Mouse (Mus musculus): ENCODE results near the gene Surf1. TPM values are rescaled to one million over a fixed set of nuclear protein-coding genes. Genes with fewer than 3 reads are reported as not detected.
"Not testable (repeated sequence)": the region's sequence is repeated elsewhere in the genome, so short reads cannot be mapped to it uniquely, and the experiment has no call there.

Surf1 gene
- polyA plus RNA-seq, 1 experiment from 2014 or later = 33.3 TPM

DNA sequence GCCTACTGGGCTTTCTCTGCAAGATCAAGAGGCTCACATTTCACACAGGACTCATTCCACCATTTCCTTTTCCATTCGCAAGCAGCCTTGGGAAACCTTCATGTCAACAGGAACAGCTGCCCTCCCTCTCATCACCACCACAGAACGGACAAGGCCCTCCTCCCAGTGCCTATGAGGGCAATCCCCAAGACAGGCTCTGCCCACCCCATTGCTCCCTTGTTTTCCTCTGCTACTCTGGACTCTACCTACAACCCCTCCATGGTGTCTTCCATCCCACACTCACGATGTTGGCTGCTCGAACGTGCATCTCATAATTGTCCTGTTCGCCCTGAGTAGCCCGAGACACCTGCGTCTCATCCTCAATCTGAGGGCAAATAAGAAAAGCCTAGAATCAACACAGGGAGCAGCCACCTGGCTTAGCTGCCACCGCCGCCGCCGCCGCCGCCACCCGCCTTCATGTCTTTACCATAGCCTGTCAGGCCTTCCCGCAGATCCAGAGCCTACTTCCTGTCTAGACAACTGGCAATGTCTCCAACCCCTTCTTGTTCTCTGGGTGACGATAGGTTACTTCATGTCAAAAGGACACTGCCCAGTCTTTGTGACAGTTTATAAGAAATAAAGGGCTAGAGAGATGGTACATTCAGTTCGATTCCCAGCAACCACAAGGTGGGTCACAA lies 7.5 kb downstream of the Surf1 start:
- 62% methylated on average over 18 of the region's 18 CpGs for WGBS (ENCODE audit: insufficient replicate concordance)
- peak overlapping the region; percentile 77 for H3K4me3 ChIP-seq (replicated peaks)
- H3K27ac ChIP-seq (replicated peaks) = peak overlapping the region; percentile 86; the same call in 1 of the 2 replicates
- H3K9me3 ChIP-seq (replicated peaks) = no peaks in the 10 kb centered on the region
- H3K9ac ChIP-seq = peak overlapping the region; percentile 80
- H3K4me1 ChIP-seq (replicated peaks) = peaks cover 59% of the 10 kb centered on the region
- ATAC-seq (ENCODE audit: insufficient read depth) = no peak
- H3K4me2 ChIP-seq = peak overlapping the region; percentile 82
- no peaks in the 10 kb centered on the region for H3K27me3 ChIP-seq
- H3K36me3 ChIP-seq (replicated peaks) = peaks cover 75% of the 10 kb centered on the region

DNA sequence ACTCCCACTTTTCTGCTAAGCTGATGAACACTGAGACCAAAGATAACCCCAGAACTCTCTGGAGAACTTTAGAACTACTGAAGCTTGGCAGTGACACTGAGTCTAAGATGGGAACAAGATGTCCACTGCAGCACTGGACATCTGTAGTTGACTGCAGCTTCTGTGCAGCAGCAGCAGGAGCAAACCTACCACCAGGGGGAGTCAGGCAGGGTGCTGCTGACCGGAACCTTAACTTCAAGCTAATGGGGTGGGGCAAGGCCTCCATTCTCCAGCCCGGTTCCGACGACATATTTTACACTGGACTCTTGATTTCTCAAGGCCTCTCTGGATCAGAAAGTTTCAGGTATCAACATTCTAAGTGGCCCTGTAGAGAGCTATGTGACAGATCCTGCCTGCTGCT lies 9.2 kb downstream of the Surf1 start:
- Histone ChIP-seq H3K9me3 (replicated peaks) (no peaks in the 10 kb centered on the region), H3K27me3 (no peaks in the 10 kb centered on the region), H3K4me2 (no peak overlapping the region), H3K36me3 (replicated peaks) (peaks cover 58% of the 10 kb centered on the region), H3K4me1 (replicated peaks) (peaks cover 56% of the 10 kb centered on the region), H3K27ac (replicated peaks) (no peak overlapping the region), H3K9ac (no peak overlapping the region), H3K4me3 (replicated peaks) (no peak overlapping the region)
- 57% methylated on average over 4 of the region's 4 CpGs for WGBS (ENCODE audit: insufficient replicate concordance)
- no peak for ATAC-seq (ENCODE audit: insufficient read depth)

DNA sequence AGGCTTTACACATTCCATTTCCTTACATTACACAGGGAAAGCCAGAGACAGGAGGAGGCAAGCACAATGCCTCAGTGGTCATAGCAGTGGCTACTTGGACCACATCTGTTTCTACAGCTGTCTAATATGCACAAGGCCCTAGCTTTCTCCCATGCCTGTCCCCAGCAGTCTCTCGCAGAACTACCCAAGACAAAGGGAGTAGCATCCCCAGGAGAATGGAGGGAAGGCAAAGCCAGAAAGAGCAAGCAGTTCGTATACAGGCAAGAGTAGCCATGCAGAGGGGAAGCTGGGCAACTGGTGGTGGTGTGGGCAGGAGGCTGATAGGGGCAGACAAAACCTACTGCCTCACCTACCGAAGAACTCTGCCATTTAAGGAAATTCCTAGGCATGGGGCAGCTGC lies 9.9 kb downstream of the Surf1 start:
- H3K27ac ChIP-seq (replicated peaks) = no peak overlapping the region
- H3K9me3 ChIP-seq (replicated peaks) = no peaks in the 10 kb centered on the region
- ATAC-seq (ENCODE audit: insufficient read depth) = no peak
- no peak overlapping the region for H3K4me3 ChIP-seq (replicated peaks)
- H3K9ac ChIP-seq = no peak overlapping the region
- no peak overlapping the region for H3K4me2 ChIP-seq
- WGBS (ENCODE audit: insufficient replicate concordance) = 80% methylated on average over 3 of the region's 3 CpGs
- H3K4me1 ChIP-seq (replicated peaks) = peaks cover 56% of the 10 kb centered on the region
- no peaks in the 10 kb centered on the region for H3K27me3 ChIP-seq
- H3K36me3 ChIP-seq (replicated peaks) = peaks cover 51% of the 10 kb centered on the region

DNA sequence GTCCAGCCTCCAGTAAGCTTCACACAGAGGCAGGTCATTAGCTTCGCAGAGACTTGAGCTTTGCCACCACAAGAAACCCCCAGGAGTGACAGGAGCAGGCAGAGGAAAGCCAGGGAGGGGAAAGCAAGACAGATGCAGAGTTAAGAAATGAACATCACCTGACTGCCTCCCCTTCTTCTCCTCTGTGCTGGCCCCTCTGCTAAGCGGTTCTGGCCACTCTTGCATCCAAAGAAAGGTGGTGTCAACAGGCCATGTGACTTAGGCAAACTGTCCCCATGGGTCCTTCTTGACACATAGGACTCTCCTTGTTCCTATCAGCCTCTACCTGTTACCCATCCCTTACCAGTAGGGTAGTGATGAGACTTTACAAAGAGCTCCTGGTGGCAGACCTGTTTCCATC lies 10.4 kb downstream of the Surf1 start:
- no peak for ATAC-seq (ENCODE audit: insufficient read depth)

DNA sequence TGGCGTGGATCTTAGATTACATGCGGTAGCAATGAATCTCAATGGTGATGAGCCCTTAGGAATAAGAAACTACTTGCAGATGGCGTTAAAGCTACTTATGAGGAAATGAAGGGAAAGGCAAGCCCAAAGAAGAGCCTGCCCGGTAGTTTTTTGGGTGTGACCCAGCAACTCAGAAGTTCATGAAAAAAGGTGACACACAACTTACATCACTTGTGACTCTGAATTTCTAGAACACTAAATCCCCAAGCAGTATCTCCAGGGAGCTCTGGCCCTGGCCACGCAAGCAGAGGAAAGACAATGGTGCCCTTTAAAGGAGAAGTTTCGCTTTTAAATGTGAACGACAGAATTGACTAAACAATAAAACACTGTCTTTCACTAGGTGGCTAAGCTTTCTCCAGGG lies 13.0 kb downstream of the Surf1 start:
- 12% methylated on average over 7 of the region's 7 CpGs for WGBS (ENCODE audit: insufficient replicate concordance)

More for the DNA sequence above, 10.4 kb downstream of the Surf1 start:
- H3K4me3 ChIP-seq (replicated peaks) = no peak overlapping the region
- H3K9me3 ChIP-seq (replicated peaks) = no peaks in the 10 kb centered on the region
- H3K36me3 ChIP-seq (replicated peaks) = peaks cover 47% of the 10 kb centered on the region
- WGBS (ENCODE audit: insufficient replicate concordance) = 84% methylated on average over 2 of the region's 2 CpGs
- no peak overlapping the region for H3K4me2 ChIP-seq
- H3K27me3 ChIP-seq = no peaks in the 10 kb centered on the region
- no peak overlapping the region for H3K27ac ChIP-seq (replicated peaks)
- no peak overlapping the region for H3K9ac ChIP-seq
- H3K4me1 ChIP-seq (replicated peaks) = peaks cover 60% of the 10 kb centered on the region

DNA sequence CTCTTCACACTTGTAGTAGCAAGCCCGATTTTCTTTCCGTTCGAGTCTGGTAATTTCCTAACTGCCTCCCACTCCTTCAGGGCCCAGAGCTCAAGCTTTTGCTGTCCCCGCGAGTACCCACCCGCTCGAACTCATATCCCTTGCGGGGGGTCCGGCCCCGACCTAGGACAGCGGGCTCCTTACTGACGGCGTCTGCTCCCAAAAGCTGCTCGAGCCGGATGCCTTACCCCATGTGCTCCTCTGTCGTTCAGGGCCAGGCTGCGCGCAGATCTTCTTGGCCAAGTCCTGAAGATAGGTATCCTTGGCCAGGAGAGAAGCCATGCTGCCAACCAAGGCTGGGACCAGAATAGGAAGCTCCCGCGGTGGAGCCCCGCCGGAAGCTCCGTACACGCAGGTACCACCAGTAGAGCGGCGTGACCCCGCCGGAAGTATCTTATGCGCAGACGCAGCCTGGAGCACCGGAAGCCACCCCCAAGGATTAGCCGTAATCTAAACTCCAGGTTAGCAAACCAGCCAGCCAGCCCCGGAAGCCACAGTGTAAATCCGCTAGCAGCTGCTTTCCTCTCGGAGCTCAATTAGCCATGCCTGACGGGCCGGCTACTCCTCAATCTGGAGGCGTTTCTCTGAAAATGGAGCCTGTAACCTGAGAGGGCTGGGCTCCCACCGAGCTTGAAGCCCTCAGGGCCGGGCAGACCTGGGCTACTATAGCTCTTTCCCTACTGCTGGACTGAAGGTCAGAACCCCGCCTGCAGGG lies 13.7 kb downstream of the Surf1 start, which contains the start of gene Surf6:
Surf6 (minus strand) TSS at position 413 of the 754 bp plus-strand sequence.
- Histone ChIP-seq H3K9me3 (replicated peaks) (no peaks in the 10 kb centered on the region), H3K27ac (replicated peaks) (peak within 1 kb of the TSS; percentile 91), H3K4me3 (replicated peaks) (peak within 1 kb of the TSS; percentile 86), H3K36me3 (replicated peaks) (peaks cover 59% of the 10 kb centered on the region), H3K9ac (peak within 1 kb of the TSS; percentile 80), H3K27me3 (no peaks in the 10 kb centered on the region), H3K4me1 (replicated peaks) (peaks cover 43% of the 10 kb centered on the region), H3K4me2 (peak within 1 kb of the TSS; percentile 85)
- under 1% methylated on average over 41 of the region's 41 CpGs for WGBS (ENCODE audit: insufficient replicate concordance)
- ATAC-seq (ENCODE audit: insufficient read depth) = peak; percentile 91

More for the DNA sequence above, 13.0 kb downstream of the Surf1 start:
- ATAC-seq (ENCODE audit: insufficient read depth) = no peak
- Histone ChIP-seq H3K9me3 (replicated peaks) (no peaks in the 10 kb centered on the region), H3K4me2 (peak overlapping the region; percentile 85), H3K36me3 (replicated peaks) (peaks cover 59% of the 10 kb centered on the region), H3K27ac (replicated peaks) (peak overlapping the region; percentile 91), H3K9ac (peak overlapping the region; percentile 80), H3K4me3 (replicated peaks) (peak overlapping the region; percentile 86), H3K27me3 (no peaks in the 10 kb centered on the region), H3K4me1 (replicated peaks) (peaks cover 49% of the 10 kb centered on the region)

DNA sequence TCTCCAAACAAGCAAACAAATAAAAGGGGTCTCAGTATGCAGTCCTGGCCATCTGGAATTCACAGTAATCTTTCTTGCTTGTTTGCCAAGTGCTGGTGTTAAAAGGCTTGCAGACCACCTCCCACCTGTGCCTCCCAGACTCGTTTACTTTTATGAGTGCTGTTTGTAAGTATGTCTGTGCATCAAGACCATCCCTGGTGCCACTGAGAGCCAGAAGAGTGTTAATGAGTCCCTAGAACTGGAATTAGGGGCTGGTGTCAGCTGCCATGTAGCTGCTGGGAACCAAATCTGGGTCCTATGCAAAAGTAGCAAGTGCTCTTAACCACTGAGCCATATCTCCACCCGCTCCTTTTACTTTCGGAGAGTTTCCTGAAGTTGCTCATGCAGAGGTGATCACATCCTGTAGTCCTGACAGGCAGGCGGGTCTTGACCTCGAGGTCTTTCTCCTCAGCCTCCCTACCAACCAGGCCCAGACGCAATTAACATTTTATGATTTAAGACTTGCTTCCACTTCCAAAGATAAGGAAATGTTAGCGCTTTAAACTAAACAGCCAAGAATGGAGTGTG lies 14.4 kb downstream of the Surf1 start:
- H3K9me3 ChIP-seq (replicated peaks) = no peaks in the 10 kb centered on the region
- H3K4me1 ChIP-seq (replicated peaks) = peaks cover 42% of the 10 kb centered on the region
- peak overlapping the region; percentile 80 for H3K9ac ChIP-seq
- H3K4me2 ChIP-seq = peak overlapping the region; percentile 85
- ATAC-seq (ENCODE audit: insufficient read depth) = no peak
- no peaks in the 10 kb centered on the region for H3K27me3 ChIP-seq
- 3% methylated on average over 7 of the region's 7 CpGs for WGBS (ENCODE audit: insufficient replicate concordance)
- peak overlapping the region; percentile 86 for H3K4me3 ChIP-seq (replicated peaks)
- H3K36me3 ChIP-seq (replicated peaks) = peaks cover 59% of the 10 kb centered on the region
- peak overlapping the region; percentile 91 for H3K27ac ChIP-seq (replicated peaks)

DNA sequence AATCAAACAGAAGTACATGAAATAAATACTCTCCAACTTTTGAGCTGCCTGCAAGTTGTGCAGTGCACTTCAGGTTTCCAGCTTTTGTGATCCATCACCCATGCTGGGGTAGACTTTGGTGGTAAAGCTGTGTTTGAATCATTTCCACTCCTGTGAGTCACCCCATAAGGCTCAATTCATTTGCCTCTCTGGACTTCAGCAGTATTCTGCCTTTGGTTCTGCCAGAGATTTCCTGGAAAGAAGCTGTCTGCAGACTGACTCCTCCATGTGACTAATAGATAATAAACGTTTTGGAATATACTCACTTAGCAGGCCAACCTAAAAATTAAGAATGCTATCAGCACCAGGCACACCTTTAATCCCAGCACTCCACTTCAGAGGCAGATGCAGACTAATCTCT lies 15.6 kb downstream of the Surf1 start:
- H3K27ac ChIP-seq (replicated peaks) = no peak overlapping the region
- no peak for ATAC-seq (ENCODE audit: insufficient read depth)
- H3K36me3 ChIP-seq (replicated peaks) = peaks cover 59% of the 10 kb centered on the region
- 0 out of 2 replicates have a peak overlapping the region, but pooled peaks have one; percentile 85 for H3K4me2 ChIP-seq
- peaks cover 42% of the 10 kb centered on the region for H3K4me1 ChIP-seq (replicated peaks)
- no peaks in the 10 kb centered on the region for H3K27me3 ChIP-seq
- 20% methylated on average over 1 of the region's 1 CpGs for WGBS (ENCODE audit: insufficient replicate concordance)
- no peak overlapping the region for H3K9ac ChIP-seq
- H3K4me3 ChIP-seq (replicated peaks) = 0 out of 2 replicates have a peak overlapping the region, but pooled peaks have one; percentile 86
- no peaks in the 10 kb centered on the region for H3K9me3 ChIP-seq (replicated peaks)

DNA sequence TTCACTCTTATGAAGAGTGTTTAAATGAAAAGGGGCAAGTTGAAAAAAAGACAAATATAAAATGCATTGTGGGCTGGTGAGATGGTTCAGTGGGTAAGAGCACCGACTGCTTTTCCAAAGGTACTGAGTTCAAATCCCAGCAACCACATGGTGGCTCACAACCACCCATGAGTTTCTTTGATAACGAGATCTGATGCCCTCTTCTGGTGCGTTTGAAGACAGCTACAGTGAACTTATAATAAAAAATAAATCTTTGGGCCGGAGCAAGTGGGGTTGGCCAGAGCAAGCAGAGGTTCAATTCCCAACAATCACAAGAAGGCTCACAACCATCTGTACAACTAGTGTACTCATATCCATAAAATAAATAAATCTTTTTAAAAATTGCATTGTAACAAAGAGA lies 20.4 kb downstream of the Surf1 start:
- Histone ChIP-seq H3K9ac (no peak overlapping the region), H3K4me2 (no peak overlapping the region), H3K27ac (replicated peaks) (no peak overlapping the region), H3K9me3 (replicated peaks) (no peaks in the 10 kb centered on the region), H3K4me1 (replicated peaks) (peaks cover 6% of the 10 kb centered on the region), H3K36me3 (replicated peaks) (peaks cover 85% of the 10 kb centered on the region), H3K27me3 (no peaks in the 10 kb centered on the region), H3K4me3 (replicated peaks) (no peak overlapping the region)
- WGBS (ENCODE audit: insufficient replicate concordance) = 77% methylated on average over 4 of the region's 4 CpGs
- ATAC-seq (ENCODE audit: insufficient read depth) = no peak

DNA sequence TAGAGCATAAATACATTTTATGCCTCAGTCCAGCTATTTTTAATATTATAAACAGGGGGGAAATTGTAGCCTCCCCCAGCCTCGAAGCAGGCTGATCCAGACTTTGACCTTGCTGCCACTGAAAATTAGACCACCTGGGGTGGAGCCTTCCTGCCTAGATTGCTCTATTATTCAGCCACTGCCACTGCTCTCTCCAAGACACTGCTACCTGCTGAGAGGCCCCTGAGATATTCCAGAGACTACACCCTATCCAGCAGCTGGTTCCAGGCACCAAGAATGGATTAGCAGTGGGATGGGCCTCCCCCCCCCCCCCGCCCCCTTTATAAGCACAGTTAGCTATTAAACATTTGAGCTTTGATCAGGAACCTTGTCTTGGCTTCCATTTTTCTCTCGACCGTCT lies 30.2 kb downstream of the Surf1 start:
- H3K4me3 ChIP-seq (replicated peaks); ATAC-seq (ENCODE audit: insufficient read depth); H3K4me1 ChIP-seq (replicated peaks); H3K27ac ChIP-seq (replicated peaks); H3K4me2 ChIP-seq; H3K9me3 ChIP-seq (replicated peaks); H3K9ac ChIP-seq; H3K27me3 ChIP-seq: not testable (repeated sequence)
- peaks cover 27% of the 10 kb centered on the region for H3K36me3 ChIP-seq (replicated peaks)
- WGBS (ENCODE audit: insufficient replicate concordance) = 58% methylated on average over 4 of the region's 4 CpGs

DNA sequence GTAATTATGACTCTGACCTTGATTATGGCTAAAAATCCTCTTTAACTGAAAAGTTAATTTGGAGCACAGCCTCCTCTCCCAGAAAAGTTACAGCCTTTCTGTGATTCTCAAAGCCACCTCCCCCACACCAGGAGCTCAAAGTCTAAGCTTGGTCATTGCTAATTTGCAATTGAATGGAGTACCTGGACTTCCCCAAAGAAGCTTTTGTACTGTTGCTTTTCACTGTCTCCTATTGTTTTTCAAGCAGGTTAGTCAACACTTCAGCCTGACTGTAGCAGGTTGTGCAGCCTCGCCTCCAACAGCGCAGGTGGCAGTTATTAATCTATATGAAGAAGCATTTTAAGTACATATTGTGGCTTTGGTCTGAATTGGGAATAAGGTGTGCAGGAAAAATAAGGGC lies 30.8 kb downstream of the Surf1 start:
- H3K4me3 ChIP-seq (replicated peaks); H3K4me1 ChIP-seq (replicated peaks); H3K9me3 ChIP-seq (replicated peaks); H3K27ac ChIP-seq (replicated peaks); H3K27me3 ChIP-seq; H3K4me2 ChIP-seq; ATAC-seq (ENCODE audit: insufficient read depth); H3K9ac ChIP-seq: not testable (repeated sequence)
- H3K36me3 ChIP-seq (replicated peaks) = peaks cover 20% of the 10 kb centered on the region
- 84% methylated on average over 2 of the region's 2 CpGs for WGBS (ENCODE audit: insufficient replicate concordance)

Data from liver, embryonic 15.5 days (tissue).